Mouse (Mus musculus) heart, adult 2 months (tissue): Measurements from ENCODE around the gene Eif4enif1. TPM values are rescaled to one million over a fixed set of nuclear protein-coding genes. Genes with fewer than 3 reads are reported as not detected.
"Not testable (repeated sequence)": the region's sequence is repeated elsewhere in the genome, so short reads cannot be mapped to it uniquely, and the experiment has no call there.

Experiments used
- DNase-seq, 2 experiments: peaks; one replicate each; pipeline ENCODE4 v3.0.0; 2021
- H3K27ac ChIP-seq: fragments of 200-600 bp; 2 replicates; pipeline ENCODE4 v1.8.1; 2022
- H3K27me3 ChIP-seq: fragments of 200-500 bp; 2 replicates; pipeline ENCODE4 v1.6.1; 2012; ENCODE audit warnings: mild to moderate bottlenecking, low read length, inconsistent platforms, mixed read lengths; ENCODE audit not compliant: control insufficient read depth, insufficient read depth
- H3K36me3 ChIP-seq: fragments of 200-500 bp; 2 replicates; pipeline ENCODE4 v1.6.1; 2012; ENCODE audit warnings: low read length, inconsistent platforms; ENCODE audit not compliant: control insufficient read depth, insufficient read depth
- H3K4me1 ChIP-seq: fragments of 200-500 bp; 2 replicates; pipeline ENCODE4 v1.6.1; 2011; ENCODE audit warnings: low read length; ENCODE audit not compliant: control insufficient read depth, insufficient read depth
- H3K4me3 ChIP-seq: fragments of 200-600 bp; 2 replicates; pipeline ENCODE4 v1.8.1; 2022
- H3K79me2 ChIP-seq: fragments of 200-500 bp; replicated peaks from 2 replicates; pipeline ENCODE4 v1.6.1; 2012; ENCODE audit warnings: mild to moderate bottlenecking, inconsistent platforms, low read length, moderate library complexity, mixed read lengths; ENCODE audit not compliant: control insufficient read depth, insufficient read depth
- H3K9ac ChIP-seq: fragments of 200-500 bp; 2 replicates; pipeline ENCODE4 v1.6.1; 2012; ENCODE audit warnings: low read depth, mild to moderate bottlenecking, control low read depth, inconsistent platforms, low read length, mixed read lengths
- WGBS: fragments of 180-500 bp; shearing (Covaris S2); methylation state at CpG from one replicate; pipeline ENCODE4 v1.1.7; 2018; 5-methylcytosine and 5-hydroxymethylcytosine counted together
- intact Hi-C: fragments of 180-260 bp; cut with DNase I; formaldehyde crosslinking; loops from one replicate; pipeline ENCODE4 v1.15.1; 2025
- polyA plus RNA-seq: library from polyadenylated mRNA; depleted of rRNA; stranded (reverse); fragments of >200 nt; gene quantifications from 2 replicates; pipeline ENCODE4 v1.2.3, GENCODE M21; 2012
- total RNA-seq, 2 experiments: library from RNA; stranded (reverse); gene quantifications; 2 replicates each; pipeline ENCODE4 v1.2.3; 2021

Eif4enif1 gene
- total and polyA plus RNA-seq, 3 experiments = 29.6 to 43.6 (median 36.4) TPM

GRCm38 (mm10) chr11:3165210-3165782 is 36.9 kb upstream of the Eif4enif1 start:
- DNase-seq, H3K79me2 ChIP-seq, H3K27ac ChIP-seq, H3K4me3 ChIP-seq, H3K27me3 ChIP-seq, H3K4me1 ChIP-seq, intact Hi-C loops, H3K36me3 ChIP-seq, H3K9ac ChIP-seq: not testable (repeated sequence)
- WGBS = 63% methylated on average over 3 of the region's 5 CpGs

GRCm38 (mm10) chr11:3166321-3166720 is 35.9 kb upstream of the Eif4enif1 start:
- H3K79me2 ChIP-seq, DNase-seq, H3K27ac ChIP-seq, H3K4me1 ChIP-seq, intact Hi-C loops, H3K36me3 ChIP-seq, H3K27me3 ChIP-seq, H3K9ac ChIP-seq, H3K4me3 ChIP-seq: not testable (repeated sequence)

GRCm38 (mm10) chr11:3167129-3167528 is 35.1 kb upstream of the Eif4enif1 start:
- DNase-seq, H3K27ac ChIP-seq, H3K9ac ChIP-seq, H3K36me3 ChIP-seq, H3K4me3 ChIP-seq, intact Hi-C loops, H3K79me2 ChIP-seq, H3K4me1 ChIP-seq, H3K27me3 ChIP-seq: not testable (repeated sequence)
- 88% methylated on average over 4 of the region's 4 CpGs for WGBS

GRCm38 (mm10) chr11:3167571-3168001 is 34.6 kb upstream of the Eif4enif1 start:
- H3K79me2 ChIP-seq, H3K4me3 ChIP-seq, H3K36me3 ChIP-seq, H3K4me1 ChIP-seq, H3K9ac ChIP-seq, intact Hi-C loops, H3K27me3 ChIP-seq, H3K27ac ChIP-seq: not testable (repeated sequence)
- 69% methylated on average over 4 of the region's 4 CpGs for WGBS
- peak; percentile 58 to 64 for DNase-seq

- intact Hi-C loops, H3K4me1 ChIP-seq, H3K27ac ChIP-seq, H3K4me3 ChIP-seq, H3K27me3 ChIP-seq, H3K79me2 ChIP-seq, H3K36me3 ChIP-seq, H3K9ac ChIP-seq: not testable (repeated sequence)
- peak in 1 of 2 experiments; percentile 66 for DNase-seq
- 51% methylated on average over 2 of the region's 2 CpGs for WGBS
These were observed 33.1 kb upstream of the Eif4enif1 start for GRCm38 (mm10) chr11:3169042-3169441.

GRCm38 (mm10) chr11:3171931-3172330 is 30.3 kb upstream of the Eif4enif1 start:
- H3K36me3 ChIP-seq, H3K4me3 ChIP-seq, H3K4me1 ChIP-seq, H3K27ac ChIP-seq, H3K9ac ChIP-seq, H3K27me3 ChIP-seq, intact Hi-C loops, H3K79me2 ChIP-seq: not testable (repeated sequence)
- 46% methylated on average over 1 of the region's 1 CpGs for WGBS
- peak; percentile 62 to 72 for DNase-seq

- H3K4me1 ChIP-seq, H3K4me3 ChIP-seq, DNase-seq, H3K36me3 ChIP-seq, H3K27me3 ChIP-seq, H3K9ac ChIP-seq, intact Hi-C loops, H3K27ac ChIP-seq, H3K79me2 ChIP-seq: not testable (repeated sequence)
- 58% methylated on average over 5 of the region's 6 CpGs for WGBS
These were observed 29.7 kb upstream of the Eif4enif1 start for GRCm38 (mm10) chr11:3172526-3172925.

GRCm38 (mm10) chr11:3173425-3174318 is 28.5 kb upstream of the Eif4enif1 start:
- H3K79me2 ChIP-seq, H3K27ac ChIP-seq, H3K36me3 ChIP-seq, H3K4me1 ChIP-seq, H3K4me3 ChIP-seq, H3K27me3 ChIP-seq, H3K9ac ChIP-seq, intact Hi-C loops: not testable (repeated sequence)
- WGBS = 80% methylated on average over 11 of the region's 11 CpGs
- DNase-seq = peak; percentile 72 to 83

GRCm38 (mm10) chr11:3178968-3179725 is 23.0 kb upstream of the Eif4enif1 start:
- peak; percentile 26 to 51 for DNase-seq
- H3K27ac ChIP-seq, H3K79me2 ChIP-seq, H3K9ac ChIP-seq, H3K27me3 ChIP-seq, H3K4me1 ChIP-seq, H3K4me3 ChIP-seq, intact Hi-C loops, H3K36me3 ChIP-seq: not testable (repeated sequence)
- WGBS = 80% methylated on average over 6 of the region's 6 CpGs
